Mouse (Mus musculus): ENCODE measurements around the gene Tmem132b.

Gene Tmem132b

GRCm38 (mm10) chr5:125658959-125659749, 127.6 kb downstream of the Tmem132b start:
- no peak for DNase-seq (ENCODE audit: low read depth, low spot score)

GRCm38 (mm10) chr5:125675623-125676022, 144.0 kb downstream of the Tmem132b start:
- no peak for DNase-seq (ENCODE audit: low read depth, low spot score)

- no peak for DNase-seq (ENCODE audit: low read depth, low spot score)
Measured at GRCm38 (mm10) chr5:125676025-125676623, 144.6 kb downstream of the Tmem132b start.

- DNase-seq (ENCODE audit: low read depth, low spot score): no peak
Measured at GRCm38 (mm10) chr5:125680889-125681288, 149.3 kb downstream of the Tmem132b start.

GRCm38 (mm10) chr5:125683491-125683890, 151.9 kb downstream of the Tmem132b start:
- DNase-seq (ENCODE audit: low read depth, low spot score): no peak

GRCm38 (mm10) chr5:125685681-125686331, 154.2 kb downstream of the Tmem132b start:
- no peak for DNase-seq (ENCODE audit: low read depth, low spot score)

GRCm38 (mm10) chr5:125692538-125692937, 161.0 kb downstream of the Tmem132b start:
- no peak for DNase-seq (ENCODE audit: low read depth, low spot score)

- no peak for DNase-seq (ENCODE audit: low read depth, low spot score)
Measured at GRCm38 (mm10) chr5:125699395-125699794, 167.8 kb downstream of the Tmem132b start.

GRCm38 (mm10) chr5:125700234-125700633, 168.7 kb downstream of the Tmem132b start:
- DNase-seq (ENCODE audit: low read depth, low spot score): no peak

GRCm38 (mm10) chr5:125705379-125705778, 173.8 kb downstream of the Tmem132b start:
- no peak for DNase-seq (ENCODE audit: low read depth, low spot score)

GRCm38 (mm10) chr5:125709160-125709559, 177.6 kb downstream of the Tmem132b start:
- DNase-seq (ENCODE audit: low read depth, low spot score): peak; percentile 1

- DNase-seq (ENCODE audit: low read depth, low spot score): no peak
Measured at GRCm38 (mm10) chr5:125726815-125727214, 195.2 kb downstream of the Tmem132b start.

- DNase-seq (ENCODE audit: low read depth, low spot score): no peak
Measured at GRCm38 (mm10) chr5:125727436-125727835, 195.9 kb downstream of the Tmem132b start.

- no peak for DNase-seq (ENCODE audit: low read depth, low spot score)
Measured at GRCm38 (mm10) chr5:125727936-125728335, 196.4 kb downstream of the Tmem132b start.

- no peak for DNase-seq (ENCODE audit: low read depth, low spot score)
Measured at GRCm38 (mm10) chr5:125728521-125728920, 196.9 kb downstream of the Tmem132b start.

GRCm38 (mm10) chr5:125733806-125734205, 202.2 kb downstream of the Tmem132b start:
- no peak for DNase-seq (ENCODE audit: low read depth, low spot score)

GRCm38 (mm10) chr5:125737105-125737504, 205.5 kb downstream of the Tmem132b start:
- DNase-seq (ENCODE audit: low read depth, low spot score): no peak

- no peak for DNase-seq (ENCODE audit: low read depth, low spot score)
Measured at GRCm38 (mm10) chr5:125743503-125743902, 211.9 kb downstream of the Tmem132b start.

GRCm38 (mm10) chr5:125745727-125746126, 214.2 kb downstream of the Tmem132b start:
- DNase-seq (ENCODE audit: low read depth, low spot score): no peak

- DNase-seq (ENCODE audit: low read depth, low spot score): no peak
Measured at GRCm38 (mm10) chr5:125751481-125751880, 219.9 kb downstream of the Tmem132b start.

GRCm38 (mm10) chr5:125752546-125752945, 221.0 kb downstream of the Tmem132b start:
- DNase-seq (ENCODE audit: low read depth, low spot score): no peak

- no peak for DNase-seq (ENCODE audit: low read depth, low spot score)
Measured at GRCm38 (mm10) chr5:125756987-125757530, 225.5 kb downstream of the Tmem132b start.

Measured in A20 (cell line).